ENCODE assay signal across 20 mouse cellular contexts in genomic region chr3:132655955-132656354, GRCm38 (mm10). TPM values are rescaled to one million over a fixed set of nuclear protein-coding genes. Genes with fewer than 3 reads are reported as not detected.
"Had no signal": no experiment of that assay in that cellular context is flagged by ENCODE, and none has a peak within 500 bp of the region (broad histone marks: within the 10 kb centered on the region; RNA-seq: fewer than 3 reads in every experiment).

No protein-coding gene starts in this region.

- H3K27me3 ChIP-seq: limb, embryonic 13.5 days; neural tube, embryonic 12.5 days; stomach, embryonic 15.5 days had no signal

- H3K27ac ChIP-seq: limb, embryonic 13.5 days; liver, embryonic 14.5 days; neural tube, embryonic 12.5 days; stomach, embryonic 15.5 days had no signal

- ATAC-seq: intestine, embryonic 16.5 days had no signal

- H3K9me3 ChIP-seq: limb, embryonic 13.5 days; neural tube, embryonic 12.5 days; stomach, embryonic 15.5 days had no signal

- H3K4me3 ChIP-seq: limb, embryonic 13.5 days; myocyte; neural tube, embryonic 12.5 days; stomach, embryonic 15.5 days had no signal

- DNase-seq: left cerebral cortex, postnatal 4 days; lung, adult 18-20 months; midbrain, embryonic 14.5 days; retina, postnatal 1 day; right cerebral cortex, postnatal 14 days; thymus, adult 18-20 months; thymus, postnatal 14 days had no signal

- H3K4me1 ChIP-seq: limb, embryonic 13.5 days; neural tube, embryonic 12.5 days; stomach, embryonic 15.5 days had no signal

- H3K9ac ChIP-seq: limb, embryonic 13.5 days; liver, embryonic 14.5 days; neural tube, embryonic 12.5 days; stomach, embryonic 15.5 days had no signal

- H3K4me2 ChIP-seq: limb, embryonic 13.5 days; neural tube, embryonic 12.5 days; stomach, embryonic 15.5 days had no signal

RNA-seq across cellular contexts. Expression of gene Gimd1, which starts 26.3 kb away (rescaled TPM):
- total RNA-seq: layer of hippocampus, adult 8-10 months; layer of hippocampus, postnatal 14 days; left cerebral cortex, adult 18-20 months; left cerebral cortex, postnatal 10 days; left cerebral cortex, postnatal 4 days; megakaryocyte-erythroid progenitor cell, adult 5-6 weeks had no signal
- polyA plus RNA-seq: limb, embryonic 13.5 days; lung, embryonic 16.5 days; midbrain, embryonic 14.5 days; myocyte; neural tube, embryonic 12.5 days; spleen, adult 2 months had no signal
